Mouse (Mus musculus): ENCODE data around the gene Wwox.

GRCm38 (mm10) chr8:115126081-115126480, 686.6 kb downstream of the Wwox start:
- TF ChIP-seq POLR2A (IDR thresholded peaks at IDR 0.05; ENCODE audit: insufficient read depth, low read length) (no peak), CTCF (IDR thresholded peaks at IDR 0.05; ENCODE audit: low read depth, low read length) (no peak), EP300 (IDR thresholded peaks at IDR 0.05; ENCODE audit: insufficient read depth, low read depth, low read length) (no peak)

Data from ES-Bruce4 (cell line).